Mouse (Mus musculus): ENCODE results near the gene Cdadc1. TPM values are rescaled to one million over a fixed set of nuclear protein-coding genes. Genes with fewer than 3 reads are reported as not detected.

The Cdadc1 gene
- not detected in 2 replicates for polyA plus RNA-seq (2012; ENCODE audit: insufficient read depth, insufficient read length, low replicate concordance, missing spikeins)

DNA sequence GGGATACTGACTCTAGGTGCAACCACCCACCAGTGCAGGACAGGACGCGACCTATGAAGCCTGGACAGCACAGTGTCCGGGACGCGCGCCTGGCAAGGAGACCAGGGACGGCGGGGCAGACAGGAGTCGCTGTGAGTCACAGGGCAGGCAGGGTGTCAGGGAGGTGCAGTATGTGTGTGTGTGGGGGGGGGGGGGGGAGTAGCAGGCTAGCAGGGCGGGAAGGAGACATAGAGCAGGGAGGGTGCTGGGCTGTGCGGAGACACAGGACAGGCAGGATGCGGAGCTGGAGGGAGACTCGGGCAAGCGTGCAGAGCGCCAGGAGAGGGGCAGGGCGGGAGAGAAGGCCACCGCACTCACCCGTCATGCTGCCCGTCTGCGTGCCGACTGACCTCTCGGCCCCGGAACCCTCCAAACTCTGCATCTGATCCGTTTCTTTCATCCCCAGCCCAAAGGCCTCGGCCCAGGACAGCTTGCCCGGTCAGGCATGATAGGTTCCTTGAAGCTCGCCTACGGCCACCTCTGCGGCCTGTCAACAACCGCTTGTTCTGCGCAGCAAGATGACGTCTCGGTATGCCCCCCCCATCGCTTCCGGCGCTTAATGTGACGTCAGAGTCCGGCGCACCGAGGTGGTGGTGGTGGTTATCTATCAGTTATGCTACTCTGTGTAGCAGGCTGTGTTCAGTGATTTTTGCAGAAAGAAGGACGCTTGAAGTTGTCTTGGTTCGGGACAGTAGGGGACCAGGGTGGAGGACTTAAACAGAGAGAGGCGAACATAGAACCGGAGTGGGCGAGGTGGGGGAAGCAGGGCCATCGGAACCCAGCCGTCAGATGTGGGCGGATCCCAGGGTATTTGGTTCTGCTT, at the start of gene Cdadc1:
Gene Cdadc1, minus strand, starts transcription at position 562 of the 862 bp plus-strand sequence.
- Histone ChIP-seq H3K27ac (ENCODE audit: insufficient read depth, low read depth, low read length) (peak within 1 kb of the TSS; percentile 74; the same call in 1 of the 2 replicates), H3K4me1 (ENCODE audit: control insufficient read depth, insufficient read depth, low read length) (peaks cover 2% of the 10 kb centered on the region; the same call in 1 of the 2 replicates), H3K4me3 (ENCODE audit: insufficient read depth, low read depth, low read length) (peak within 1 kb of the TSS; percentile 87)
- under 1% methylated on average over 48 of the region's 48 CpGs for WGBS
- TF ChIP-seq POLR2A (IDR thresholded peaks at IDR 0.05; ENCODE audit: insufficient read depth, low read depth, low read length), result peak; percentile 77
- no peak for TF ChIP-seq CTCF (IDR thresholded peaks at IDR 0.05; ENCODE audit: insufficient read depth, low read depth, low read length)

DNA sequence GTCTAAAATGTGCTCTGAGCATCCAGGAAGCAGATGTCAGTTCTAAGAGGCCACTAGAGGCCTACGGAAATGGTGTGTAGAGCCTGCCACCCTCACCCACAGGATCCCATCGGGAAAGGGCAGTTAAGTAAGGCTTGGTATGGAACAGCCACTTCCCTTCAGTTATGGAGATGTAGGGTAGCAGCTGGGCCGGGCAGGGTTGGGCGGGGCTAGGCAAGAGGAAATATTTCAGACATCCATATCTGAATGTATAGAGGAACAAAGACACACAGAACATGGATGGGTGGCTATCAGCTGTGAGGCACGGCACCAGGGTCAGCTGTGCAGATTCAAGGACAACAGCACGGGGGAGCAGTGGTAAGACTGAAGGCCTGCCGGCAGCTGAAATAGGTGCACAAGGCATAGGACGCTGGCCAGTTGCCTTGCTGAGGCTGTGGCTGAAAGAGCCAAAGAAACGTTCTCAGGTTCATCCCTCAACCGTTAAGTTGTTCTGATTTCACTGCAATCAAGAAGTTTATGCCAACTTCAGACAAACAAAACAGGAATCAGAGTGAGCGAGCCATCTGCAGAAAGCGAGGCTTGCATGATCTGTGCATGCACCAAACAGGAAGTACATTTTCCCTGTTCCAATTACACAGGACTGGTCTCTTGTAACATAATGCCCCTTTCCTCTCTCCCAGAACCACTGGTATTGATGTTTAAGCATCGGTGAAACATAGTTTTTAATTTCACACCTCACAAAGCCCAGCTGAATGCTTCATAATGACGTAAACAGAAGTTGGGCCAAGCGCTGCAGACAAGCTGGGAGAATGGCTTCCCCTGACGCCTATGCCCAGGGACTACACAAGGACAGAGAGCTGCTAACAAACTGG, 49.3 kb upstream of the Cdadc1 start:
- H3K4me3 ChIP-seq (ENCODE audit: insufficient read depth, low read depth, low read length), result no peak overlapping the region
- H3K27ac ChIP-seq (ENCODE audit: insufficient read depth, low read depth, low read length), result no peak overlapping the region
- TF ChIP-seq POLR2A (IDR thresholded peaks at IDR 0.05; ENCODE audit: insufficient read depth, low read depth, low read length) (no peak), CTCF (IDR thresholded peaks at IDR 0.05; ENCODE audit: insufficient read depth, low read depth, low read length) (no peak)
- 73% methylated on average over 16 of the region's 16 CpGs for WGBS
- H3K4me1 ChIP-seq (ENCODE audit: control insufficient read depth, insufficient read depth, low read length), result no peaks in the 10 kb centered on the region

DNA sequence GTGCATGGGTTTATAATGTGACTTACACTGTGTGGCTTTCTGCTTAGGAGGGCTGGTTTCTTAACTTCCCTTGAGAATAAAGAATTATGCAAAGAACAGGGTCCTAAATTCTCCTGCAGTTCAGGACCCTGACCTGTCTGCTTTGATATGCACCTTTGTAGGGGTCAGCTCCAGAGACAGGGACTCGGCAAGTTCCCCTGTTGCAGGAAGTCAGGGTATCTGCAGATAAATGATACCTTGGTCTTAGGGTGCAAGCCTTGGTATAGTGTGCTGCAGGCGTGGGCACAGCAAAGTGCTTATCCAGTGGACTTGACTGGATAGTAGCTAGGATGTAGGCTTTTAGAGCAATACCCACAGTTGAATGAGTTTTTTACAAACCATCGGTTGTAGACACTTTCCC, 47.1 kb upstream of the Cdadc1 start:
- no peaks in the 10 kb centered on the region for H3K4me1 ChIP-seq (ENCODE audit: control insufficient read depth, insufficient read depth, low read length)
- WGBS, result 90% methylated on average over 3 of the region's 3 CpGs
- TF ChIP-seq POLR2A (IDR thresholded peaks at IDR 0.05; ENCODE audit: insufficient read depth, low read depth, low read length) (no peak), CTCF (IDR thresholded peaks at IDR 0.05; ENCODE audit: insufficient read depth, low read depth, low read length) (no peak)
- H3K27ac ChIP-seq (ENCODE audit: insufficient read depth, low read depth, low read length), result no peak overlapping the region
- H3K4me3 ChIP-seq (ENCODE audit: insufficient read depth, low read depth, low read length), result no peak overlapping the region

DNA sequence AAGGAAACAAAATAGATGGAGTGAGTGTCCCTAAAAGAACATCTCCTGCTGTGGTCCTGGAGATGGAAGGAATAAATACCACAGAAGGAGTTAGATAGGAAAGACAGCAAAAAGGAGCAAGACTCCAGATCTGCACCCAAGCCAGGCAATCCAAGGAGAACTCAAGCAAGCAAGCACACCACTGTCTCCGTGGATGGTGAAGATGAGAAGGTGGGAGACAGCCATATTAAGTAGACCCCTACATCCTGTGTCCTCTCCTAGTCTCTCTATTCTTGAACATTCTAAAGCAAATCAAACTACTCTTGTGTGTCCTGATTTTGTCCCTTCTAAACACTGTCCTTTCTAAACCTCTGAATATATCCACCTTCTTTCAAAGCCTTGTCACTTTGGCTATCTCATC, 46.4 kb upstream of the Cdadc1 start:
- no peak for TF ChIP-seq POLR2A (IDR thresholded peaks at IDR 0.05; ENCODE audit: insufficient read depth, low read depth, low read length)
- no peak for TF ChIP-seq CTCF (IDR thresholded peaks at IDR 0.05; ENCODE audit: insufficient read depth, low read depth, low read length)
- Histone ChIP-seq H3K27ac (ENCODE audit: insufficient read depth, low read depth, low read length) (no peak overlapping the region), H3K4me3 (ENCODE audit: insufficient read depth, low read depth, low read length) (no peak overlapping the region), H3K4me1 (ENCODE audit: control insufficient read depth, insufficient read depth, low read length) (no peaks in the 10 kb centered on the region)
- 94% methylated on average over 1 of the region's 1 CpGs for WGBS

DNA sequence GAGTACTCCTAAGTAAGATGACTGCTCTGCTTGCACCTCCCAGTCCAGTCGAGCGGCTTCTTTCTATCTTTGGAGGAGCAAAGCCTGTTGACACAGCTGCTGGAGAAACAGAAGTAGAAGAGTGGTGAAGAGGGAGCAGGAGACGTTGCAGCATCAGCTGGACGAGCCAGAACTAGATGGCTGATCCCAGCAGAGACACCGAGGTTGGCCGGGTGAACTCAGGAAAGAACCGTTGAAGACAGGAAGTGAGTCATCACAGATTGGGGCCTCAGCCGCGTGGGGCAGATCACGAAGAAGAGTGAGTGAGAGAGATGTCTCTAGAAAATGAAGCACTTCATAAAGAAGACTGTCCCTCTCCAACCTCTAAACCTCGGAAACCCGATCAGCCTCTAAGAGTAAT, 45.8 kb upstream of the Cdadc1 start:
- H3K4me3 ChIP-seq (ENCODE audit: insufficient read depth, low read depth, low read length), result no peak overlapping the region
- WGBS, result 84% methylated on average over 12 of the region's 12 CpGs
- TF ChIP-seq CTCF (IDR thresholded peaks at IDR 0.05; ENCODE audit: insufficient read depth, low read depth, low read length) (no peak), POLR2A (IDR thresholded peaks at IDR 0.05; ENCODE audit: insufficient read depth, low read depth, low read length) (no peak)

DNA sequence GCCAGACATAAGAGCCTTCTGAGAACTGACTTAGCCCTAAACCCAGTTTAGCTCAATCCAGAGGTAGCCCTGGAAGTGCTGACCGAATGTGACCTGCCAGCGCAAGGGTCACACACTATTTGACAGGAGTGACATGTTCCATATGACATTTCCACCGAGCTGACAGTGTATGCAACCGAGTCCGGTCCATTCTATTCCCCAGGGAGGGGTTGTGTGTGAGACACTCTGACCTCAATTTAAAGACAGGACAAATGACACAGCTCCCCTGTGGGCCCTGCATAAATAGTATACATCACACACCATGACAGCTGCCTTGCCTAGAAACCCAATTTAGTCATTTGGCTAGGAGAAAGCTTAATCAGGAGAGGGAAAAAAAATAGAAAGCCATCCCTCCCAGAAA, 44.1 kb upstream of the Cdadc1 start:
- Histone ChIP-seq H3K27ac (ENCODE audit: insufficient read depth, low read depth, low read length) (no peak overlapping the region), H3K4me3 (ENCODE audit: insufficient read depth, low read depth, low read length) (no peak overlapping the region), H3K4me1 (ENCODE audit: control insufficient read depth, insufficient read depth, low read length) (no peaks in the 10 kb centered on the region)
- 61% methylated on average over 5 of the region's 5 CpGs for WGBS
- TF ChIP-seq CTCF (IDR thresholded peaks at IDR 0.05; ENCODE audit: insufficient read depth, low read depth, low read length) (no peak), POLR2A (IDR thresholded peaks at IDR 0.05; ENCODE audit: insufficient read depth, low read depth, low read length) (no peak)

More for the DNA sequence above, 45.8 kb upstream of the Cdadc1 start:
- H3K4me1 ChIP-seq (ENCODE audit: control insufficient read depth, insufficient read depth, low read length), result no peaks in the 10 kb centered on the region
- no peak overlapping the region for H3K27ac ChIP-seq (ENCODE audit: insufficient read depth, low read depth, low read length)

DNA sequence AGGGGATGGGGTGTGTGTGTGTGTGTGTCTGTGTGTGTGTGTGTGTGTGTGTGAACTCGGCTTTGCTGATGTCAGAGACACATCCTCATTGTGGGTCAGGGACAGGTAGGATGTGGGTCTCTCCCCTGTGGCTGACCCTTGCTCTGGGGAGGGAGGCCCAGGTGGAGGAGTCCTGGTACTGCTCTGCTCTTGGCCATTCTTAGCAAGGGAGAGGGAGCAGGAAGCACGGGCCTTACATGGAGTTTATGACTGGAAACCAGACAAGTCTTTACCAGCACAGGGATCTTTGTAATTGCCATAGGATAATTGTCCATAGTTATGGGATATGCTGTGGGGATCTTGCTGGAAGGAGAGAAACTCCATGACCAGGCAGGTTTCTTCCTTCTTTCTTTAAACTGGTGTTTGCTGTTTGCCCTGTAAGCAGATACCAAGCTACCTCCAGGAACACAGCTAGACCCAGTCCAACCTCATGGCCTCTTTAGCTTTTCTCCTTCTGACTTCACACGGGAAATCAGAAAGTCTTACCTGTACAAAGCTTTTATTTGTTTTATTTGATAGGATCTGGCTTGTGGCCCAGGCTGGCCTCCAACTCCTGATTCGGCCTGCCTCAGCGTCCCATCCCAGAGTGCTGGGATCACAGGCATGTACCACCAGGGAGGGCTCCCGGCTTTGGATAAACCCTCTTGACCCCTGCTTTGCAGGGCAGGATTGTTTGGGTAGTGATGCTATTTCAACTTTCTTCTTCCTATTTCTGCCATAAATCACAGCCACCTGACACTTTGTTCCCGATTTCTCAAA, 41.3 kb upstream of the Cdadc1 start:
- no peaks in the 10 kb centered on the region for H3K4me1 ChIP-seq (ENCODE audit: control insufficient read depth, insufficient read depth, low read length)
- no peak overlapping the region for H3K4me3 ChIP-seq (ENCODE audit: insufficient read depth, low read depth, low read length)
- no peak for TF ChIP-seq POLR2A (IDR thresholded peaks at IDR 0.05; ENCODE audit: insufficient read depth, low read depth, low read length)
- no peak for TF ChIP-seq CTCF (IDR thresholded peaks at IDR 0.05; ENCODE audit: insufficient read depth, low read depth, low read length)
- H3K27ac ChIP-seq (ENCODE audit: insufficient read depth, low read depth, low read length), result no peak overlapping the region
- WGBS, result 76% methylated on average over 7 of the region's 7 CpGs

DNA sequence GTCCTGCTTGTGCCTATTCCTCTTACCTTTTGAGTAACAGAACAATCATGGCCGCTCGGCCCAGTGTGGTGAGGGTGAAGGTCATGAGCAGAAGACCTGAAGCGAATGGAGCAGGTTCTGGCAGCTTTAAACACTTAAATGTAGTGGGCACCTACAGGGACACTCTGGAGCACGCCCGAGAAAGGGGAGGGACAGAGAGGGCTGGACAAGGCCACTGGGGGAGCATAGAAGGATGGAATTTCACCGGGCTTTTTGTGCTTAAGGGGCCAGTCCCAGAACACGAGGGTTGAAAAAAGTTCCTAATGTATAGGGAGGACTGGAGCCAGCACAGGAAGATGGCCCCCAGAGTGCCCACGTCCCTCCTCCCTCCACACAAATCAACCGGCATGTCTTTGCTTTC, 36.2 kb upstream of the Cdadc1 start:
- whole genome bisulfite sequencing, result 72% methylated on average over 9 of the region's 9 CpGs
- no peaks in the 10 kb centered on the region for H3K4me1 ChIP-seq (ENCODE audit: control insufficient read depth, insufficient read depth, low read length)
- H3K4me3 ChIP-seq (ENCODE audit: insufficient read depth, low read depth, low read length), result no peak overlapping the region
- TF ChIP-seq CTCF (IDR thresholded peaks at IDR 0.05; ENCODE audit: insufficient read depth, low read depth, low read length) (no peak), POLR2A (IDR thresholded peaks at IDR 0.05; ENCODE audit: insufficient read depth, low read depth, low read length) (no peak)
- no peak overlapping the region for H3K27ac ChIP-seq (ENCODE audit: insufficient read depth, low read depth, low read length)
